Mouse (Mus musculus) hindbrain, embryonic 14.5 days (tissue): ENCODE data around the gene Cdyl. TPM values are rescaled to one million over a fixed set of nuclear protein-coding genes. Genes with fewer than 3 reads are reported as not detected.

Experiments used
- ATAC-seq: fragments of 200-750 bp; cut with Nextera tagmentation; 2 replicates; pipeline ENCODE4 v1.8.0; 2017; ENCODE audit warnings: moderate number of reproducible peaks, mild to moderate bottlenecking, moderate TSS enrichment, moderate library complexity; ENCODE audit not compliant: low FRiP score
- DNase-seq: peaks from one replicate; pipeline ENCODE4 v3.0.0-alpha.2; 2015; ENCODE audit warnings: low spot score
- H3K27ac ChIP-seq: fragments of 300-500 bp; sonication (generic); 2 replicates; pipeline ENCODE4 v1.5.1; 2014; ENCODE audit warnings: mild to moderate bottlenecking, moderate library complexity
- H3K27me3 ChIP-seq: fragments of 300-500 bp; sonication (generic); 2 replicates; pipeline ENCODE4 v1.6.1; 2014; ENCODE audit warnings: mild to moderate bottlenecking, low read length, mixed read lengths; ENCODE audit not compliant: control insufficient read depth, insufficient read depth
- H3K36me3 ChIP-seq: fragments of 300-500 bp; sonication (generic); replicated peaks from 2 replicates; pipeline ENCODE4 v1.6.1; 2014; ENCODE audit not compliant: control insufficient read depth, insufficient read depth
- H3K4me1 ChIP-seq: fragments of 300-500 bp; sonication (generic); replicated peaks from 2 replicates; pipeline ENCODE4 v1.6.1; 2014; ENCODE audit warnings: antibody characterized with exemption, low read length, mixed read lengths; ENCODE audit not compliant: control insufficient read depth, insufficient read depth
- H3K4me2 ChIP-seq: fragments of 300-500 bp; sonication (generic); replicated peaks from 2 replicates; pipeline ENCODE4 v1.6.1; 2014; ENCODE audit warnings: mild to moderate bottlenecking, moderate library complexity
- H3K4me3 ChIP-seq: fragments of 300-500 bp; sonication (generic); replicated peaks from 2 replicates; pipeline ENCODE4 v1.5.1; 2014; ENCODE audit warnings: mild to moderate bottlenecking, low read length
- H3K9ac ChIP-seq: fragments of 300-500 bp; sonication (generic); 2 replicates; pipeline ENCODE4 v1.6.1; 2014
- H3K9me3 ChIP-seq: fragments of 300-500 bp; sonication (generic); 2 replicates; pipeline ENCODE4 v1.6.1; 2016; ENCODE audit warnings: low read length; ENCODE audit not compliant: control insufficient read depth
- WGBS: fragments of 180-500 bp; shearing (Covaris S2); extraction: QIAGEN DNeasy Blood & Tissue Kit; methylation state at CpG from one replicate; pipeline ENCODE4 v1.1.7; 2014; 5-methylcytosine and 5-hydroxymethylcytosine counted together
- polyA plus RNA-seq: library from polyadenylated mRNA; unstranded; fragments of >200 nt; fragmentation: Nextera tagmentation; extraction: Ambion mirVana; gene quantifications from 2 replicates; pipeline ENCODE4 v1.2.1, GENCODE M21; 2014

Cdyl gene
- polyA plus RNA-seq, 1 experiment from 2014 or later: 9.4 TPM

- Histone ChIP-seq H3K9me3 (no peaks in the 10 kb centered on the region), H3K9ac (no peak overlapping the region), H3K27ac (no peak overlapping the region), H3K4me3 (no peak overlapping the region), H3K4me1 (no peaks in the 10 kb centered on the region), H3K4me2 (no peak overlapping the region), H3K36me3 (no peaks in the 10 kb centered on the region), H3K27me3 (no peaks in the 10 kb centered on the region)
- no peak for DNase-seq
- WGBS: 90% methylated on average over 4 of the region's 4 CpGs
- no peak for ATAC-seq
Observed at GRCm38 (mm10) chr13:35784281-35784680, 124.6 kb downstream of the Cdyl start.

- WGBS: 75% methylated on average over 5 of the region's 5 CpGs
- Histone ChIP-seq H3K27me3 (no peaks in the 10 kb centered on the region), H3K4me1 (no peaks in the 10 kb centered on the region), H3K4me3 (no peak overlapping the region), H3K36me3 (no peaks in the 10 kb centered on the region), H3K9me3 (no peaks in the 10 kb centered on the region), H3K27ac (no peak overlapping the region), H3K9ac (no peak overlapping the region), H3K4me2 (no peak overlapping the region)
- ATAC-seq: no peak
- no peak for DNase-seq
Observed at GRCm38 (mm10) chr13:35785330-35785939, 125.8 kb downstream of the Cdyl start.

- Histone ChIP-seq H3K27me3 (no peaks in the 10 kb centered on the region), H3K27ac (no peak overlapping the region), H3K4me2 (no peak overlapping the region), H3K9me3 (no peaks in the 10 kb centered on the region), H3K36me3 (no peaks in the 10 kb centered on the region), H3K4me3 (no peak overlapping the region), H3K4me1 (no peaks in the 10 kb centered on the region), H3K9ac (no peak overlapping the region)
- 93% methylated on average over 6 of the region's 6 CpGs for whole genome bisulfite sequencing
- ATAC-seq (no peak), DNase-seq (no peak)
Observed at GRCm38 (mm10) chr13:35786726-35787399, 127.2 kb downstream of the Cdyl start.

- no peaks in the 10 kb centered on the region for H3K27me3 ChIP-seq
- WGBS: 72% methylated on average over 4 of the region's 4 CpGs
- DNase-seq: no peak
- peak; percentile 55; the same call in 1 of the 2 replicates for ATAC-seq
- H3K9me3 ChIP-seq: no peaks in the 10 kb centered on the region
- no peak overlapping the region for H3K27ac ChIP-seq
- H3K9ac ChIP-seq: no peak overlapping the region
- no peak overlapping the region for H3K4me2 ChIP-seq
- no peak overlapping the region for H3K4me3 ChIP-seq
- no peaks in the 10 kb centered on the region for H3K36me3 ChIP-seq
- no peaks in the 10 kb centered on the region for H3K4me1 ChIP-seq
Observed at GRCm38 (mm10) chr13:35789577-35789976, 129.9 kb downstream of the Cdyl start.

GRCm38 (mm10) chr13:35790431-35790830, 130.8 kb downstream of the Cdyl start:
- no peak overlapping the region for H3K4me3 ChIP-seq
- ATAC-seq (no peak), DNase-seq (no peak)
- H3K27me3 ChIP-seq: no peaks in the 10 kb centered on the region
- H3K27ac ChIP-seq: no peak overlapping the region
- H3K4me1 ChIP-seq: no peaks in the 10 kb centered on the region
- H3K36me3 ChIP-seq: no peaks in the 10 kb centered on the region
- 59% methylated on average over 4 of the region's 4 CpGs for WGBS
- no peaks in the 10 kb centered on the region for H3K9me3 ChIP-seq
- no peak overlapping the region for H3K4me2 ChIP-seq
- H3K9ac ChIP-seq: no peak overlapping the region

GRCm38 (mm10) chr13:35794309-35794708, 134.7 kb downstream of the Cdyl start:
- Histone ChIP-seq H3K27me3 (no peaks in the 10 kb centered on the region), H3K4me2 (no peak overlapping the region), H3K36me3 (no peaks in the 10 kb centered on the region), H3K4me3 (no peak overlapping the region), H3K9ac (no peak overlapping the region), H3K4me1 (no peaks in the 10 kb centered on the region), H3K27ac (no peak overlapping the region), H3K9me3 (no peaks in the 10 kb centered on the region)
- DNase-seq: no peak
- WGBS: 78% methylated on average over 7 of the region's 7 CpGs
- no peak for ATAC-seq

- no peaks in the 10 kb centered on the region for H3K4me1 ChIP-seq
- H3K4me2 ChIP-seq: no peak overlapping the region
- H3K4me3 ChIP-seq: no peak overlapping the region
- no peak overlapping the region for H3K27ac ChIP-seq
- no peaks in the 10 kb centered on the region for H3K9me3 ChIP-seq
- H3K36me3 ChIP-seq: no peaks in the 10 kb centered on the region
- no peak for ATAC-seq
- no peak for DNase-seq
- H3K9ac ChIP-seq: no peak overlapping the region
- WGBS: 80% methylated on average over 4 of the region's 4 CpGs
- no peaks in the 10 kb centered on the region for H3K27me3 ChIP-seq
Observed at GRCm38 (mm10) chr13:35794774-35795173, 135.1 kb downstream of the Cdyl start.

- H3K9me3 ChIP-seq: no peaks in the 10 kb centered on the region
- H3K4me1 ChIP-seq: no peaks in the 10 kb centered on the region
- H3K4me2 ChIP-seq: no peak overlapping the region
- ATAC-seq (no peak), DNase-seq (no peak)
- 59% methylated on average over 2 of the region's 2 CpGs for WGBS
- H3K27me3 ChIP-seq: no peaks in the 10 kb centered on the region
- H3K27ac ChIP-seq: no peak overlapping the region
- no peak overlapping the region for H3K9ac ChIP-seq
- H3K4me3 ChIP-seq: no peak overlapping the region
- H3K36me3 ChIP-seq: no peaks in the 10 kb centered on the region
Observed at GRCm38 (mm10) chr13:35795887-35796286, 136.3 kb downstream of the Cdyl start.

- ATAC-seq (no peak), DNase-seq (no peak)
- H3K9me3 ChIP-seq: no peaks in the 10 kb centered on the region
- no peak overlapping the region for H3K9ac ChIP-seq
- H3K4me1 ChIP-seq: no peaks in the 10 kb centered on the region
- H3K27me3 ChIP-seq: no peaks in the 10 kb centered on the region
- 69% methylated on average over 4 of the region's 4 CpGs for WGBS
- no peak overlapping the region for H3K4me2 ChIP-seq
- H3K27ac ChIP-seq: no peak overlapping the region
- H3K36me3 ChIP-seq: no peaks in the 10 kb centered on the region
- no peak overlapping the region for H3K4me3 ChIP-seq
Observed at GRCm38 (mm10) chr13:35796352-35796751, 136.7 kb downstream of the Cdyl start.
